Comparison of ENCODE assay signal across 8 mouse cellular contexts in the genomic region with DNA sequence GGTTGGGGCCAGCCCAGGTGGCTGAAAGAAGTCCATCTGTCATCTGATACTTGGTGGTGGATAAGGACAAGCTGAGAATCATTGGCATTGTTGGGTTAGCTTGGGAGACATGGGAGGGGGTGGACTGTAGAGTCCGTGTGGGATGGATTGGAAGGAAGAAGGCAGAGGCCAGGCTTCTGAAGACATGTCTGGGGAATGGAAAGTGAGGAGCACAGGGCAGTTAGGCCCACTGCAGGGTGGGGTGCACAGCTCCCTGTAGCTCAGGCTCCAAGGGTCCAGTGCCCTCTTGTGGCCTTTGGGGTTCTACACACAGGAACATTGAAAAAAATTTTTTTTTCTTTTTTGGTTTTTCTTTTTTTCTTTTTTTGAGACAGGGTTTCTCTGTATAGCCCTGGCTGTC. TPM values are rescaled to one million over a fixed set of nuclear protein-coding genes. Genes with fewer than 3 reads are reported as not detected.
DNase-seq lines count a peak whose midpoint lies in the region; ATAC-seq and TF ChIP-seq lines count a peak whose summit lies in the region.

No protein-coding gene starts in this region.

- no peak for DNase-seq in frontal cortex, postnatal 36 days (ENCODE audit: low spot score in 2 of 2)
- peak; percentile 77 to 82 for DNase-seq in B cell, adult 2 months
- peak; percentile 47 for DNase-seq in brain, embryonic 14.5 days (ENCODE audit: low read depth)
- peak; percentile 58 for DNase-seq in kidney, postnatal 14 days
- DNase-seq in stomach, postnatal 0 days (ENCODE audit: low spot score): peak; percentile 55

- no peaks in the 10 kb centered on the region for H3K9me3 ChIP-seq in forebrain, embryonic 12.5 days
- no peaks in the 10 kb centered on the region for H3K9me3 ChIP-seq in stomach, postnatal 0 days (ENCODE audit: control insufficient read depth, low read length)

- no peak for TF ChIP-seq EP300 in stomach, postnatal 0 days (optimal IDR thresholded peaks at IDR 0.05)

- H3K4me3 ChIP-seq in forebrain, embryonic 12.5 days (replicated peaks): no peak overlapping the region
- no peak overlapping the region for H3K4me3 ChIP-seq in stomach, postnatal 0 days (ENCODE audit: low read depth, low read length)

- H3K27ac ChIP-seq in forebrain, embryonic 12.5 days: no peak overlapping the region
- H3K27ac ChIP-seq in stomach, postnatal 0 days (replicated peaks): no peak overlapping the region

- ATAC-seq in frontal cortex, adult (ENCODE audit: low TSS enrichment): peak; percentile 64; the same call in 1 of the 2 replicates
- ATAC-seq in forebrain, embryonic 12.5 days (ENCODE audit: low FRiP score): peak; percentile 44; the same call in 1 of the 2 replicates
- peak; percentile 96 for ATAC-seq in megakaryocyte progenitor cell, adult 5-6 weeks (replicated peaks; ENCODE audit: poor library complexity)
- ATAC-seq in stomach, postnatal 0 days (ENCODE audit: low FRiP score, low TSS enrichment): peak; percentile 68; the same call in 1 of the 2 replicates

- H3K27me3 ChIP-seq in forebrain, embryonic 12.5 days: no peaks in the 10 kb centered on the region
- no peaks in the 10 kb centered on the region for H3K27me3 ChIP-seq in stomach, postnatal 0 days (ENCODE audit: control insufficient read depth, insufficient read depth, low read length)

- 30% methylated on average over 1 of the region's 1 CpGs for WGBS in forebrain, embryonic 12.5 days
- WGBS in stomach, postnatal 0 days: 38% methylated on average over 1 of the region's 1 CpGs

- peaks cover 46% of the 10 kb centered on the region for H3K36me3 ChIP-seq in forebrain, embryonic 12.5 days (replicated peaks)
- peaks cover 24% of the 10 kb centered on the region for H3K36me3 ChIP-seq in stomach, postnatal 0 days (ENCODE audit: control insufficient read depth, insufficient read depth, low read length)

- TF ChIP-seq CTCF in brain, embryonic 14.5 days (IDR thresholded peaks at IDR 0.05; ENCODE audit: borderline replicate concordance, extremely low read depth, insufficient read depth, insufficient read length): peak; percentile 53
- TF ChIP-seq CTCF in stomach, postnatal 0 days (IDR thresholded peaks at IDR 0.05; ENCODE audit: low read depth): peak; percentile 79

- no peak overlapping the region for H3K9ac ChIP-seq in forebrain, embryonic 12.5 days
- no peak overlapping the region for H3K9ac ChIP-seq in stomach, postnatal 0 days (ENCODE audit: low read length)

- no peak overlapping the region for H3K4me2 ChIP-seq in forebrain, embryonic 12.5 days
- no peak overlapping the region for H3K4me2 ChIP-seq in stomach, postnatal 0 days (replicated peaks; ENCODE audit: low read depth)

- H3K4me1 ChIP-seq in forebrain, embryonic 12.5 days: no peaks in the 10 kb centered on the region
- H3K4me1 ChIP-seq in stomach, postnatal 0 days (replicated peaks; ENCODE audit: control insufficient read depth, insufficient read depth): no peaks in the 10 kb centered on the region

- TF ChIP-seq POLR2A in brain, embryonic 14.5 days (IDR thresholded peaks at IDR 0.05; ENCODE audit: borderline replicate concordance, extremely low read depth, insufficient read depth, insufficient read length, poor library complexity, severe bottlenecking): no peak

RNA-seq across cellular contexts. Expression of a gene that starts 18.3 kb away (rescaled TPM):
- polyA plus RNA-seq in brain, embryonic 14.5 days (2012; rRNA removed): 270 and 345 TPM in 2 replicates
- polyA plus RNA-seq in forebrain, embryonic 12.5 days (2016; fragmentation: Nextera tagmentation; extraction: Ambion mirVana): 324 and 337 TPM in 2 replicates
- 431 and 436 TPM in 2 replicates for total RNA-seq in megakaryocyte progenitor cell, adult 5-6 weeks (2015)
- 207 and 219 TPM in 2 replicates for total RNA-seq in megakaryocyte progenitor cell, adult 5-6 weeks (2017)
- 104 and 112 TPM in 2 replicates for polyA plus RNA-seq in stomach, postnatal 0 days (2015; fragmentation: Nextera tagmentation; extraction: Ambion mirVana)

RNA-seq across cellular contexts. Expression of a gene that starts 30.2 kb away (rescaled TPM):
- 2.3 and 2.4 TPM in 2 replicates for polyA plus RNA-seq in brain, embryonic 14.5 days (2012; rRNA removed)
- 7.5 and 8.4 TPM in 2 replicates for polyA plus RNA-seq in forebrain, embryonic 12.5 days (2016; fragmentation: Nextera tagmentation; extraction: Ambion mirVana)
- 44.0 and 65.8 TPM in 2 replicates for total RNA-seq in megakaryocyte progenitor cell, adult 5-6 weeks (2015)
- total RNA-seq in megakaryocyte progenitor cell, adult 5-6 weeks (2017): 56.6 and 72.3 TPM in 2 replicates
- polyA plus RNA-seq in stomach, postnatal 0 days (2015; fragmentation: Nextera tagmentation; extraction: Ambion mirVana): 2.8 and 3.1 TPM in 2 replicates

RNA-seq across cellular contexts. Expression of a gene that starts 35.8 kb away (rescaled TPM):
- 0.07 and 0.24 TPM in 2 replicates for polyA plus RNA-seq in brain, embryonic 14.5 days (2012; rRNA removed)
- polyA plus RNA-seq in forebrain, embryonic 12.5 days (2016; fragmentation: Nextera tagmentation; extraction: Ambion mirVana): not detected in 2 replicates
- 0.51 and 0.52 TPM in 2 replicates for total RNA-seq in megakaryocyte progenitor cell, adult 5-6 weeks (2015)
- total RNA-seq in megakaryocyte progenitor cell, adult 5-6 weeks (2017): 1.5 and 3.5 TPM in 2 replicates
- polyA plus RNA-seq in stomach, postnatal 0 days (2015; fragmentation: Nextera tagmentation; extraction: Ambion mirVana): 0.07 TPM in 2 replicates

Comparison
In these comparisons a context has a peak if more than half of its experiments do, and no peak if none do; other contexts are left out.
1. ATAC-seq: peak in every context shown above with its lines; median percentile 96 in megakaryocyte progenitor cell, adult 5-6 weeks; 68 in stomach, postnatal 0 days; 64 in frontal cortex, adult; 44 in forebrain, embryonic 12.5 days.
2. DNase-seq: peak in B cell, adult 2 months (2 of 2), brain, embryonic 14.5 days (single experiment), kidney, postnatal 14 days (single experiment) and stomach, postnatal 0 days (single experiment); none in frontal cortex, postnatal 36 days (0 of 2).